Mouse (Mus musculus) layer of hippocampus, postnatal 14 days (tissue): ENCODE results near the gene Ildr2. TPM values are rescaled to one million over a fixed set of nuclear protein-coding genes. Genes with fewer than 3 reads are reported as not detected.
A peak's percentile ranks its signal among the peaks of the same experiment; 100 is the strongest.

ENCODE experiments used
- DNase-seq, 2 experiments: peaks; one replicate each; pipeline ENCODE4 v3.0.0; 2021 to 2022; ENCODE audit warnings: low spot score in 2 of 2, mixed read lengths in 1 of 2
- total RNA-seq, 2 experiments: library from RNA; stranded (reverse); gene quantifications; 2 replicates each; pipeline ENCODE4 v1.2.3; 2021

Ildr2 gene
- total RNA-seq, 2 experiments from 2014 or later = 83.5 to 92.3 TPM

GRCm38 (mm10) chr1:166282597-166283210 is 28.8 kb downstream of the Ildr2 start:
- DNase-seq = peak; percentile 75 to 87

GRCm38 (mm10) chr1:166283451-166283850 is 29.5 kb downstream of the Ildr2 start:
- DNase-seq = no peak

GRCm38 (mm10) chr1:166284390-166284789 is 30.5 kb downstream of the Ildr2 start:
- no peak for DNase-seq

- DNase-seq = no peak
Observed at GRCm38 (mm10) chr1:166286231-166286630, 32.3 kb downstream of the Ildr2 start.

- no peak for DNase-seq
Observed at GRCm38 (mm10) chr1:166290562-166290961, 36.6 kb downstream of the Ildr2 start.

- no peak for DNase-seq
Observed at GRCm38 (mm10) chr1:166293086-166293485, 39.1 kb downstream of the Ildr2 start.

- DNase-seq = no peak
Observed at GRCm38 (mm10) chr1:166295548-166295947, 41.6 kb downstream of the Ildr2 start.

GRCm38 (mm10) chr1:166296371-166296770 is 42.4 kb downstream of the Ildr2 start:
- DNase-seq = no peak

- no peak for DNase-seq
Observed at GRCm38 (mm10) chr1:166296971-166297370, 43.0 kb downstream of the Ildr2 start.

GRCm38 (mm10) chr1:166297499-166298111 is 43.7 kb downstream of the Ildr2 start:
- no peak for DNase-seq

- DNase-seq = no peak
Observed at GRCm38 (mm10) chr1:166298884-166299283, 44.9 kb downstream of the Ildr2 start.

- no peak for DNase-seq
Observed at GRCm38 (mm10) chr1:166299821-166300220, 45.9 kb downstream of the Ildr2 start.

GRCm38 (mm10) chr1:166300526-166300925 is 46.6 kb downstream of the Ildr2 start:
- no peak for DNase-seq

GRCm38 (mm10) chr1:166304352-166305240 is 50.7 kb downstream of the Ildr2 start:
- DNase-seq = peak in 1 of 2 experiments; percentile 82

GRCm38 (mm10) chr1:166308471-166308850 is 54.5 kb downstream of the Ildr2 start:
- DNase-seq = no peak

GRCm38 (mm10) chr1:166308851-166309715 is 55.1 kb downstream of the Ildr2 start:
- DNase-seq = no peak

- DNase-seq = no peak
Observed at GRCm38 (mm10) chr1:166311151-166311550, 57.2 kb downstream of the Ildr2 start.

GRCm38 (mm10) chr1:166313637-166314036 is 59.7 kb downstream of the Ildr2 start:
- DNase-seq = no peak

GRCm38 (mm10) chr1:166315706-166316105 is 61.8 kb downstream of the Ildr2 start:
- no peak for DNase-seq

GRCm38 (mm10) chr1:166319132-166319698 is 65.3 kb downstream of the Ildr2 start:
- DNase-seq = peak in 1 of 2 experiments; percentile 75

- no peak for DNase-seq
Observed at GRCm38 (mm10) chr1:166326421-166326820, 72.5 kb downstream of the Ildr2 start.
